Mouse (Mus musculus): ENCODE measurements around the gene Capn1.

DNA sequence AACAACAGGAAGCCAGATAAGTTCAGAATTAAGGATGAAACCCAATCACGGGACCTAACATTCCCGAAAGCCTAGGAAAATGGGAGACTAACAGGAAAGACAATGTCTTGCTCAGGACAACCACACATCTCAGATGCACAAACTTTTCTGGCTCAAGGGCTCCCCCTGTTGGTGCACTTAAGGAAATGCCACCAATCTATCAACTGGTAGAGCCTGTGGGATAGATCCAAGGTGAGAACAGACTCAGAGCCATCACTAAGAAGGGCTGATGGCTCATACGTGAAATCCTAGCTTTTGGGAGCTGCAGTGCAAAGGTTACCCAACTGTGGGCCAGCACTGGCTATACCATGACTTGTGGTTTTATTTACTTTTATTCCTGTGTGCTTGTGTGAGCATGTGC is 59.0 kb downstream of the Capn1 start:
- TF ChIP-seq POLR2A (IDR thresholded peaks at IDR 0.05; ENCODE audit: insufficient read depth, low read length) (no peak), CTCF (IDR thresholded peaks at IDR 0.05; ENCODE audit: low read depth, low read length) (peak; percentile 29), EP300 (IDR thresholded peaks at IDR 0.05; ENCODE audit: insufficient read depth, low read depth, low read length) (no peak)
